Comparison of ENCODE assay signal across 10 mouse cellular contexts in the genomic region with DNA sequence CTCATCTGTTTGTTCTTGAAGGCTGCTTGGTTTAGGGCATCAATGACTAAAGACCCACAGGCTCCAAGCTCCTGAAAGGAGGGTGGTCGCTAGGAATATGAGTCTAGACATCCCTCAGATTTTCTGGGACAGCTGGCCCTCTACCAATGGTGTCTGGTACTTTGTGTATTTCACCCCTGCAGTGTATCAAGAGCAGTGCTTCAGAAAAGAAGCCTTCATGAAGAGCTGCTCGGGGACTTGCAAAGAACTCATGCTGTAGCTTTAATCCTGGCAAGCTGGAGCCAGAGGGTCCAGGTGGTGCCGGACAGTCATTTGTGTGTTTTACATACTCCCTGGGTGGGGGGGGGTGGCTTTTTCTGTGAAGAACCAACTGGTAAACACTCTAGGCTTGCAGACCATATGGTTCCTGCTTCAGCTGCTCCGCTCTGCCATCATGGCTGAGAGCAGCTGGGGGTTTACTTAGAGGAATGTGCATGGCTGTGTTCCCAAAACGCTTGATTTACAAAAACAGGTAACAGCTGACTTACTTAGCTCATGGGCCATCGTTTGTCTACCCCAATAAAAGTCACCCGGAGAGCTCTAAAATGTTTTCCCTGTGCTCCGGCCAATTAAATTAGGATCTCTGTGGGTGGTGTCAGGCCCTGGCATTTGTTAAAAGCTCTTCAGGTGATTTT. TPM values are rescaled to one million over a fixed set of nuclear protein-coding genes. Genes with fewer than 3 reads are reported as not detected.
DNase-seq lines count a peak whose midpoint lies in the region; ATAC-seq lines count a peak whose summit lies in the region.
"Had no signal": no experiment of that assay in that cellular context is flagged by ENCODE, and none has a peak within 500 bp of the region (broad histone marks: within the 10 kb centered on the region; RNA-seq: fewer than 3 reads in every experiment).

No protein-coding gene starts in this region.

- H3K27ac ChIP-seq in hindbrain, embryonic 14.5 days = no peak overlapping the region
- H3K27ac ChIP-seq in hindbrain, embryonic 13.5 days = no peak overlapping the region
- no peak overlapping the region for H3K27ac ChIP-seq in embryonic facial prominence, embryonic 10.5 days (replicated peaks)
- H3K27ac ChIP-seq: midbrain, embryonic 12.5 days had no signal

- 43% methylated on average over 8 of the region's 8 CpGs for WGBS in hindbrain, embryonic 14.5 days
- 43% methylated on average over 8 of the region's 8 CpGs for WGBS in hindbrain, embryonic 13.5 days
- 44% methylated on average over 8 of the region's 8 CpGs for WGBS in embryonic facial prominence, embryonic 10.5 days

- H3K4me3 ChIP-seq in hindbrain, embryonic 14.5 days (replicated peaks; ENCODE audit: low read length) = no peak overlapping the region
- H3K4me3 ChIP-seq in hindbrain, embryonic 13.5 days = no peak overlapping the region
- H3K4me3 ChIP-seq in embryonic facial prominence, embryonic 10.5 days = no peak overlapping the region
- H3K4me3 ChIP-seq: midbrain, embryonic 12.5 days had no signal

- H3K4me1 ChIP-seq in hindbrain, embryonic 14.5 days (replicated peaks; ENCODE audit: control insufficient read depth, insufficient read depth, low read length) = no peaks in the 10 kb centered on the region
- no peaks in the 10 kb centered on the region for H3K4me1 ChIP-seq in hindbrain, embryonic 13.5 days (replicated peaks)
- no peaks in the 10 kb centered on the region; the same call in 1 of the 2 replicates for H3K4me1 ChIP-seq in embryonic facial prominence, embryonic 10.5 days

- no peak overlapping the region for H3K9ac ChIP-seq in hindbrain, embryonic 14.5 days
- H3K9ac ChIP-seq in hindbrain, embryonic 13.5 days = no peak overlapping the region
- H3K9ac ChIP-seq: midbrain, embryonic 12.5 days had no signal

- H3K4me2 ChIP-seq in hindbrain, embryonic 14.5 days (replicated peaks) = no peak overlapping the region
- no peak overlapping the region for H3K4me2 ChIP-seq in hindbrain, embryonic 13.5 days
- H3K4me2 ChIP-seq: midbrain, embryonic 12.5 days had no signal

- DNase-seq in hindbrain, embryonic 14.5 days (ENCODE audit: low spot score) = peak; percentile 40
- DNase-seq in lung, postnatal 10 days = peak; percentile 14
- DNase-seq in lung, postnatal 36 days = no peak
- peak; percentile 11 for DNase-seq in embryonic facial prominence, embryonic 10.5 days (ENCODE audit: low spot score)
- DNase-seq in mesoderm, embryonic 11.5 days (ENCODE audit: low read depth, low spot score) = peak; percentile 39
- no peak for DNase-seq in adrenal gland, postnatal 14 days

- H3K36me3 ChIP-seq in hindbrain, embryonic 14.5 days (replicated peaks; ENCODE audit: control insufficient read depth, insufficient read depth) = no peaks in the 10 kb centered on the region
- no peaks in the 10 kb centered on the region for H3K36me3 ChIP-seq in hindbrain, embryonic 13.5 days
- H3K36me3 ChIP-seq in embryonic facial prominence, embryonic 10.5 days (replicated peaks) = no peaks in the 10 kb centered on the region
- H3K36me3 ChIP-seq: midbrain, embryonic 12.5 days had no signal

- peak; percentile 24; the same call in 1 of the 2 replicates for ATAC-seq in hindbrain, embryonic 14.5 days (ENCODE audit: low FRiP score)
- no peak for ATAC-seq in hindbrain, embryonic 13.5 days (ENCODE audit: low FRiP score)
- no peak for ATAC-seq in megakaryocyte-erythroid progenitor cell, adult 5-6 weeks (replicated peaks; ENCODE audit: low FRiP score, low TSS enrichment, poor library complexity, severe bottlenecking)

- no peaks in the 10 kb centered on the region for H3K27me3 ChIP-seq in hindbrain, embryonic 14.5 days (ENCODE audit: control insufficient read depth, insufficient read depth, low read length)
- H3K27me3 ChIP-seq in hindbrain, embryonic 13.5 days = no peaks in the 10 kb centered on the region
- H3K27me3 ChIP-seq in embryonic facial prominence, embryonic 10.5 days (replicated peaks; ENCODE audit: low read depth, poor library complexity, severe bottlenecking) = no peaks in the 10 kb centered on the region
- H3K27me3 ChIP-seq: midbrain, embryonic 12.5 days had no signal

- H3K9me3 ChIP-seq in hindbrain, embryonic 14.5 days (ENCODE audit: control insufficient read depth, low read length) = no peaks in the 10 kb centered on the region
- no peaks in the 10 kb centered on the region; the same call in 1 of the 2 replicates for H3K9me3 ChIP-seq in hindbrain, embryonic 13.5 days
- no peaks in the 10 kb centered on the region for H3K9me3 ChIP-seq in embryonic facial prominence, embryonic 10.5 days
- H3K9me3 ChIP-seq: midbrain, embryonic 12.5 days had no signal

RNA-seq across cellular contexts. Expression of a gene that starts 38.8 kb away (rescaled TPM):
- polyA plus RNA-seq in hindbrain, embryonic 14.5 days (2014; fragmentation: Nextera tagmentation; extraction: Ambion mirVana) = 0.80 TPM in 2 replicates
- 0.47 and 0.60 TPM in 2 replicates for polyA plus RNA-seq in hindbrain, embryonic 13.5 days (2015; fragmentation: Nextera tagmentation; extraction: Ambion mirVana)
- polyA plus RNA-seq in embryonic facial prominence, embryonic 10.5 days (2016; fragmentation: Nextera tagmentation; extraction: Ambion mirVana) = 0.09 and 0.16 TPM in 2 replicates
- total RNA-seq in adrenal gland, postnatal 14 days (2021) = 1.0 TPM in 2 replicates
- not detected in 2 replicates for total RNA-seq in megakaryocyte-erythroid progenitor cell, adult 5-6 weeks (2014; fragmentation: Nextera tagmentation)
- total RNA-seq in megakaryocyte-erythroid progenitor cell, adult 5-6 weeks (2017) = 0.38 TPM in 1 of 2 replicates, not detected in the other
- polyA plus RNA-seq: C2C12 had no signal

Comparison
In these comparisons a context has a peak if more than half of its experiments do, and no peak if none do; other contexts are left out.
1. DNase-seq: peak in hindbrain, embryonic 14.5 days (single experiment), lung, postnatal 10 days (single experiment), embryonic facial prominence, embryonic 10.5 days (single experiment) and mesoderm, embryonic 11.5 days (single experiment); none in lung, postnatal 36 days (single experiment) and adrenal gland, postnatal 14 days (single experiment).